Mouse (Mus musculus) liver, embryonic 15.5 days (tissue): ENCODE results near the gene Rabgap1l. TPM values are rescaled to one million over a fixed set of nuclear protein-coding genes. Genes with fewer than 3 reads are reported as not detected.

Experiments used
- ATAC-seq: fragments of 200-750 bp; cut with Nextera tagmentation; 2 replicates; pipeline ENCODE4 v1.8.0; 2017; ENCODE audit warnings: moderate number of reproducible peaks, mild to moderate bottlenecking, moderate library complexity; ENCODE audit not compliant: insufficient read depth
- H3K27ac ChIP-seq: fragments of 300-500 bp; sonication (generic); replicated peaks from 2 replicates; pipeline ENCODE4 v1.5.1; 2015; ENCODE audit warnings: mild to moderate bottlenecking, inconsistent platforms
- H3K27me3 ChIP-seq: fragments of 300-500 bp; sonication (generic); 2 replicates; pipeline ENCODE4 v1.6.1; 2015; ENCODE audit warnings: mild to moderate bottlenecking, inconsistent platforms
- H3K36me3 ChIP-seq: fragments of 300-500 bp; sonication (generic); replicated peaks from 2 replicates; pipeline ENCODE4 v1.6.1; 2015; ENCODE audit warnings: moderate library complexity, mild to moderate bottlenecking, inconsistent platforms
- H3K4me1 ChIP-seq: fragments of 300-500 bp; sonication (generic); replicated peaks from 2 replicates; pipeline ENCODE4 v1.6.1; 2015; ENCODE audit warnings: inconsistent platforms
- H3K4me2 ChIP-seq: fragments of 300-500 bp; sonication (generic); 2 replicates; pipeline ENCODE4 v1.6.1; 2015; ENCODE audit warnings: moderate library complexity, mild to moderate bottlenecking, inconsistent platforms
- H3K4me3 ChIP-seq: fragments of 300-500 bp; sonication (generic); replicated peaks from 2 replicates; pipeline ENCODE4 v1.5.1; 2015; ENCODE audit warnings: mild to moderate bottlenecking, inconsistent platforms
- H3K9ac ChIP-seq: fragments of 300-500 bp; sonication (generic); 2 replicates; pipeline ENCODE4 v1.6.1; 2015; ENCODE audit warnings: moderate library complexity, mild to moderate bottlenecking, inconsistent platforms
- H3K9me3 ChIP-seq: fragments of 300-500 bp; sonication (generic); replicated peaks from 2 replicates; pipeline ENCODE4 v1.6.1; 2016; ENCODE audit warnings: inconsistent platforms
- WGBS: fragments of 180-500 bp; shearing (Covaris S2); methylation state at CpG from one replicate; pipeline ENCODE4 v1.1.7; 2015; ENCODE audit warnings: mixed read lengths; ENCODE audit not compliant: insufficient replicate concordance; 5-methylcytosine and 5-hydroxymethylcytosine counted together
- polyA plus RNA-seq: library from polyadenylated mRNA; unstranded; fragments of >200 nt; fragmentation: Nextera tagmentation; extraction: Ambion mirVana; gene quantifications from 2 replicates; pipeline ENCODE4 v1.2.1, GENCODE M21; 2015

Gene Rabgap1l
- polyA plus RNA-seq, 1 experiment from 2014 or later, result 26.7 TPM

DNA sequence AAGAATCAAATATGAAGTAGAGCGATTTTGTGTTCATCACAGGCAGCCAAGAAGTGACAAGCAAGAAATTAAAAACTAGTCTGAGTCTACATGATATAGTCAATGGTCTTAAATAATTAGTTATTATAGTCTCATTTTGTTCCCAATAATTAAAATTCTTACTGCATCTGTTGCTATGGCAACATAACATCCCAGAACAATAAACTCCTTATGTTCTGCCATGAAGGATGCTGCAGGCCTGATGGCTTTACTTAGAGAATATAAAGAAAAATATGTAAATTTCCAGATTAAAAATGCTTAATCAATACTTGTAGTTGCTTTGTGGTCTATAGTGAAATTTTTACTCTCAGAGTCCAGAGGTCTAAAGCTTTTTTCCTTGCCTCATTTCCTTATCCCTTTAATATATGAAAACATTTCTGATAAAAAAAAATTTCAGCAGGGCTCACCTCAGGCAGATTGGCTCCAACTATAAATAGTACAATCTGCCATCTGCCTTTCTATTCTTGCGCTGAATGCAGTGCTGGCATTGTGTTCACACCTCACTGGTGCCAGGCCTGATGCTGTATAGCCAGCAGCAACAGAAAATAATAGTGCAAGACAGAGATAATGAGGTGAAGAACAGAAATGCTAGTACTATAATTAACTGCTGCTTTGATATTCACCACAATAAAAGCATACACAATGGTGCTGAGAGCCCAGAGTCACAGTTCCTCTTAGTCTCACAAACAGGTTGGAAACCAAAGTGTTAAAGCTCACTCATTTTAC, 258.3 kb downstream of the Rabgap1l start:
- H3K9ac ChIP-seq, result no peak overlapping the region
- H3K4me1 ChIP-seq, result no peaks in the 10 kb centered on the region
- H3K9me3 ChIP-seq, result no peaks in the 10 kb centered on the region
- WGBS, result 72% methylated on average over 2 of the region's 2 CpGs
- no peaks in the 10 kb centered on the region for H3K36me3 ChIP-seq
- H3K4me2 ChIP-seq, result no peak overlapping the region
- H3K4me3 ChIP-seq, result no peak overlapping the region
- no peaks in the 10 kb centered on the region for H3K27me3 ChIP-seq
- H3K27ac ChIP-seq, result no peak overlapping the region
- no peak for ATAC-seq

DNA sequence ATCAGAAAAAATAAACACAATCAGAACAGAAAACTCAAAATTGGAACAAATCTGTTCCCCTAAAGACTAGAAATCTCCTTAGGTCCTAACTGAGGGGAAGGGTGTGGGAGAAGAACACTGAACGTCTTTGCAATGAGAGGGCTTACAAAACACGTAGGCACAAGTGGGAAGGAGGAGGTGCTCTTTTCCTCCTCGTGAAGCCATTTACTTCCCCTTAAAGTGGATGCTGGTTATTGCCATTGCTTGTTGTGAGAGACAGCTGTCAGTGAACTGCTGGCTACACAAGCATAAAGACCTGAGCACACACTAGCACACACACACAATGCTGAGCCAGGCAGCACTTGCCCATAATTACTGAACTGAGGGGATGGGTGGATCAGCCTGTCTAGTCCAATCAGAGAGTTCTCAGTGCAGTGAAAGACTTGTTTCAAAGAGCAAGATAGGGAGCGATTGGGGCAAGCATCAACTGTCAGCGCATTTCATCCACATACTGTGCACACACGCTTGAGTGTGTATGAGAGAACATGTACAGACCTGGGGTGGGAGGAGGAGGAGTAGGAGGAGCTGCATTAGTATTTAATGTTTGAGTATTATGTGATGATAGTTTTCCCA, 259.7 kb downstream of the Rabgap1l start:
- no peak overlapping the region for H3K4me3 ChIP-seq
- H3K9me3 ChIP-seq, result no peaks in the 10 kb centered on the region
- ATAC-seq, result no peak
- H3K4me1 ChIP-seq, result no peaks in the 10 kb centered on the region
- no peak overlapping the region for H3K9ac ChIP-seq
- no peak overlapping the region for H3K4me2 ChIP-seq
- H3K36me3 ChIP-seq, result no peaks in the 10 kb centered on the region
- no peaks in the 10 kb centered on the region for H3K27me3 ChIP-seq
- no peak overlapping the region for H3K27ac ChIP-seq
- WGBS, result 54% methylated on average over 6 of the region's 6 CpGs

DNA sequence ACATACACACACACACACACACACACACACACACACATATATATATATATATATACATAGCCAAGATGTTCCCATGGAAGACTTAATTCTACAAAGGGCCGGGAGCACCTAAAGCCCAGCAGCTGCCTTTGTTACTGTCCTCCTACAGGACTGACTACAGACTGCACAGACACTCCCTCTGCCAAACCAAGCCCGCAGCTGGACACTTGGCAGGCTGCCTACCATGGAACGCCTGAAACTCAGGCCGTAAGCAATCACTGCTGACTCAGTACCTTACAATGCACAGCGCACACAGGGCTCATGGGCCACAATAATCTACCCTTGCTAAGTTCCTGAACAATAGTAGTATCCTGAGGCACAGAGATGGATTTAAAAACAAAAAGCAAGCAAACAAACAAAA, 261.6 kb downstream of the Rabgap1l start:
- H3K27me3 ChIP-seq, result no peaks in the 10 kb centered on the region
- H3K9ac ChIP-seq, result no peak overlapping the region
- H3K4me2 ChIP-seq, result no peak overlapping the region
- ATAC-seq, result no peak
- WGBS, result 68% methylated on average over 5 of the region's 5 CpGs
- H3K4me3 ChIP-seq, result no peak overlapping the region
- no peak overlapping the region for H3K27ac ChIP-seq
- no peaks in the 10 kb centered on the region for H3K36me3 ChIP-seq
- H3K4me1 ChIP-seq, result no peaks in the 10 kb centered on the region
- no peaks in the 10 kb centered on the region for H3K9me3 ChIP-seq

DNA sequence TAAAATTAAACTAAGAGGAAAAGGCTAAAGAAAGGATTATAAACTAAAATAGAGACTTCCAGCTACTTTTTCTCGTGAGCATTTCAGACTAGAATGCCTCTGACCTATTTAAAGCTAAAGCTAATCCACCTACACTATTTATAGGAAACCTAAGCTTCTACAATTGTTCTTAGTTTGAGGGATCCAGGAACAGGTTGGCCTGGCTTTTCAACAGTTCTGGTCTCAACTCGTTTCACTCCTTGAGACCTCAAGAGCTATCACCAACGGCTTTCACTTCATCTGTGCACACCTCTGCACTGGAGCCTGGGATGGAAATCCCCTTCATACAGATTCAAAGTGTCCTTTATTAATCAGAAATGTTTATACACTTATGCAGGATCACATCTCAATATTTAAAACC, 271.1 kb downstream of the Rabgap1l start:
- no peaks in the 10 kb centered on the region for H3K27me3 ChIP-seq
- H3K36me3 ChIP-seq, result no peaks in the 10 kb centered on the region
- H3K4me3 ChIP-seq, result no peak overlapping the region
- no peak overlapping the region for H3K27ac ChIP-seq
- 65% methylated on average over 3 of the region's 3 CpGs for WGBS
- ATAC-seq, result no peak
- H3K4me2 ChIP-seq, result no peak overlapping the region
- no peaks in the 10 kb centered on the region for H3K4me1 ChIP-seq
- no peaks in the 10 kb centered on the region for H3K9me3 ChIP-seq
- no peak overlapping the region for H3K9ac ChIP-seq

DNA sequence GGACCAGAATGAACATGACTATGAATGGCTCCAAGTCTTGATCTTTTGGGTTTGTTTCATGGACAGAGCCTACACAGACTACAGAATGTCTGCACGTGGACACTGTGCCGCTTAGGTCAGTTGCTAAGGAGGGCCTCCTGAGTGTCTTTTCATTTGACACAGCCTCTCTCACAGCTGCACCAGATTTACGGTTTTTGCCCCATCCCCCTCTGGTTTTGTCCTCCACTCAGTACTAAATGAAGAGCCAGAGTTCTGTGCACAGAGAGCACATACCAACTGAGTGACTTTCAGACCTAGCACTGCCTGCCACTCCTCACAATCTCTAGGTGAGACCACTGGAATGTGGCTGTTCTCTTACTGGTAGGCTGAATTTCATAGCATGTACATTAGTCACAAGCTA, 272.3 kb downstream of the Rabgap1l start:
- 67% methylated on average over 3 of the region's 3 CpGs for WGBS
- Histone ChIP-seq H3K36me3 (no peaks in the 10 kb centered on the region), H3K4me3 (no peak overlapping the region), H3K9ac (no peak overlapping the region), H3K4me1 (no peaks in the 10 kb centered on the region), H3K4me2 (no peak overlapping the region), H3K27ac (no peak overlapping the region), H3K9me3 (no peaks in the 10 kb centered on the region), H3K27me3 (no peaks in the 10 kb centered on the region)
- no peak for ATAC-seq

DNA sequence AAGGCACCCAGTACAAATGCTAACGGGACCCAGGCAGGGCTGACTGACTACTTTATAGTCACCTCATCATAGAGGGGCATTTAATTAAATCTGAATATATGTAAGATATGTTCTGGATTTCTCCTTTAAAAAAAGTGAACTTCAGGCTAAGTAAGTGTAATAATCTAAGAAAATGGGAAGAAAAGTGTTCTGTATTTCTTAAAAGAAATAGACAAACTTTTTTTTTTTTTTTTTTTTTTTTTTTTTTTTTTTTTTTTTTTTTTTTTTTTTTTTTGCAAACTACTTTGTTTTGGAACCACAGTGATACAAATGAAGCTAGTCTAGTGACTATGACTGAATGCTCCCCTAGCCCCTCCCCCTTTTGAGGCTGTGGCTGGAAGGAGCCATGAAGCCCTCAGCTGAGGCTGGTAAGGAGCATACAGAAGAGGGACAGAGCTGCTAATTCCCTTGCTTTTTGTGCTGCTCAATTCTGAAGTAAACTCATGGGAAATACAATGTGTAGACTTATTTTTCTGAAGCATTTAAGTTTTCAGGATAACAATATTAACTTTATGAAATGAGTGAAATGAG, 273.0 kb downstream of the Rabgap1l start:
- ATAC-seq, result no peak
- 69% methylated on average over 1 of the region's 1 CpGs for WGBS
- H3K36me3 ChIP-seq, result no peaks in the 10 kb centered on the region

DNA sequence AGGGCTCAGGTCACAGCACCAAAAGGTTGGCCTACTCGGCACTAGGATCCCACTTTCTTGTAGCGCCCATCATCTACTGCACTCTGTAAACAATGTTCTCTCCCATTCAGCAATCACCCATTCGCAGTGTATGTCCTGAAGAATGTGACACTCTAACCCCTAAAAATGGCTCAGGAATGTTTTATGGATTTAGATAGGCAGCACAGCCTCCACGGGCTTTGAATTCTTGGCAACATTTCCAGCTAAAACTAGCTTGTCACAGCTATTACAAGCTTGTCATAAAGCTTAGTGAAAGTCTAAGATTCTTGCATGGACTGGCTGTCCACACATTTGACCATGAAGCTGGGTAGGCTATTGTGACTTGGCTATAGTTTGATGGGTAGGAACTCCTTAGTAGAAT, 274.5 kb downstream of the Rabgap1l start:
- H3K4me1 ChIP-seq, result no peaks in the 10 kb centered on the region
- no peak overlapping the region for H3K4me2 ChIP-seq
- no peak overlapping the region for H3K9ac ChIP-seq
- H3K36me3 ChIP-seq, result no peaks in the 10 kb centered on the region
- 69% methylated on average over 4 of the region's 4 CpGs for WGBS
- no peaks in the 10 kb centered on the region for H3K9me3 ChIP-seq
- ATAC-seq, result no peak
- H3K27me3 ChIP-seq, result no peaks in the 10 kb centered on the region
- H3K27ac ChIP-seq, result no peak overlapping the region
- H3K4me3 ChIP-seq, result no peak overlapping the region

More for the DNA sequence above, 273.0 kb downstream of the Rabgap1l start:
- Histone ChIP-seq H3K27ac (no peak overlapping the region), H3K9ac (no peak overlapping the region), H3K27me3 (no peaks in the 10 kb centered on the region), H3K9me3 (no peaks in the 10 kb centered on the region), H3K4me2 (no peak overlapping the region), H3K4me3 (no peak overlapping the region), H3K4me1 (no peaks in the 10 kb centered on the region)

DNA sequence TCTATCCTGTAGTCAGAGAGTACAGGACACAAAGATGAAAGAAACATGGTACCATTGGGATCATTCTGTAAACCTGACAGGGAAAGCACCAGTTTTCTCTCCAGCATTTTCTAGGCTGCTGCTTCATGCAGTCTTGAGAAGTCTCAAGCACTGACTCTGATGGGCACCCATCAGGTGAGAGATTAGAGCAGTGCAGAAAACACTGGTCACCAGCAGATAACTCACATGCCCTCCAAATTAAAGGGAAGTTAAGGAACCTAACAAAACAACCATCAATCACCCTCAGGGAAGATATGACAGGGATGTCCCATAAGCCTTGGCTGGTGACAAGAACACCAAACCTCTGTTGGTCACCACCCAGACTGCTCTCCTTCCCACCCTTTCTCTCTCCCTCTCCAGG, 285.2 kb downstream of the Rabgap1l start:
- Histone ChIP-seq H3K4me3 (no peak overlapping the region), H3K27me3 (no peaks in the 10 kb centered on the region), H3K9me3 (no peaks in the 10 kb centered on the region), H3K27ac (no peak overlapping the region), H3K4me1 (no peaks in the 10 kb centered on the region), H3K9ac (no peak overlapping the region), H3K36me3 (no peaks in the 10 kb centered on the region), H3K4me2 (no peak overlapping the region)
- ATAC-seq, result no peak

DNA sequence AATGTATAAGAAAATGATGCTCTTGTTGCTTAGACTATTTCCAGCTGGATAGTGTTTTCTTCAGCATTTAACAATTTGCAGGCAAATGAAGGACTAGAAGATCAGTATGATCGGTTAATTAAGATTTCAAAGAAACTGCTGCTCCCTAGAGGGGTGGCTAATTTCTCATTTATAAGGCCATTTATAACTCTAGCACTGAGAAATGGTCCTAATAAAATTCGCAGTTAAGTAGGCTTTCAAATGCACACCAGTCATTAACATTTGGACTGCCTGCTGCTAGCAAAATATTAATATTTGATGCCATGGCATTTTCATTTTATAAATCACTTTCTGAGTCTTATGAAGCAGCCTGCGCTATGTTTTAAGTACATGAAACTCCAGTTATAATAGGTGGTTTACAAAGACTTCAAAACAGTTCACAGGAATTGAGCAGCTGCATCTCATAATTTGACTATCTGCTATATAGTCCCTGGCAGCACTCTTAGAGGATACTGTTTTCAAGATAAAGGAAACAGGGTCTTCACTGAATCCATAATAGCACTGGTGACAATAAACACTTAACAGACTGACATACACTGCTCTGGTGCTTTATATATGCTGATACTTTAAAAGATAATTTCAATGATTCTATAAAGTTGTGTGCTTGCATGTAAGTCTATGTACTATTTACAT, 296.0 kb downstream of the Rabgap1l start:
- Histone ChIP-seq H3K27ac (no peak overlapping the region), H3K9me3 (no peaks in the 10 kb centered on the region), H3K4me2 (no peak overlapping the region), H3K36me3 (no peaks in the 10 kb centered on the region), H3K9ac (no peak overlapping the region), H3K27me3 (no peaks in the 10 kb centered on the region), H3K4me3 (no peak overlapping the region), H3K4me1 (no peaks in the 10 kb centered on the region)
- ATAC-seq, result no peak
- 70% methylated on average over 3 of the region's 3 CpGs for WGBS

DNA sequence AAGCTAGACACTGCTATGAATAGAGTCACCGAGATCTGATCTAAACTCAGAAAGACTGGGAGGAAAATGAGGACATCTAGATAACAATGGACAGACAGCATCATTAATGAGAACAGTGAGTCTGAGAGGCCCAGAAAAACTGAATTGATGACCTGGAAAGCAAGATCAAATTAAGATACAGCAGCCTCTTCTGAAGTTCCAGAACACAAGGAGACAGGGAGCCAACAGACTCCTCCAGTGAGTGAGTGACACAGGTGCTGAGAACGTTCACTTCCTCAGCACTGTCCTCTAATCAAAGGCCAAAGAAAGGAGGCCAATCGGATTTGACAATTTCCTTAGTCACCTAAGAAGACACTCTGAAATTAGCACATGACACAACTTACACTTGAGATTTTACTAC, 307.3 kb downstream of the Rabgap1l start:
- Histone ChIP-seq H3K9ac (no peak overlapping the region), H3K36me3 (no peaks in the 10 kb centered on the region), H3K9me3 (no peaks in the 10 kb centered on the region), H3K27me3 (no peaks in the 10 kb centered on the region), H3K4me1 (no peaks in the 10 kb centered on the region), H3K4me2 (no peak overlapping the region), H3K27ac (no peak overlapping the region), H3K4me3 (no peak overlapping the region)
- ATAC-seq, result no peak
- 49% methylated on average over 3 of the region's 3 CpGs for WGBS

DNA sequence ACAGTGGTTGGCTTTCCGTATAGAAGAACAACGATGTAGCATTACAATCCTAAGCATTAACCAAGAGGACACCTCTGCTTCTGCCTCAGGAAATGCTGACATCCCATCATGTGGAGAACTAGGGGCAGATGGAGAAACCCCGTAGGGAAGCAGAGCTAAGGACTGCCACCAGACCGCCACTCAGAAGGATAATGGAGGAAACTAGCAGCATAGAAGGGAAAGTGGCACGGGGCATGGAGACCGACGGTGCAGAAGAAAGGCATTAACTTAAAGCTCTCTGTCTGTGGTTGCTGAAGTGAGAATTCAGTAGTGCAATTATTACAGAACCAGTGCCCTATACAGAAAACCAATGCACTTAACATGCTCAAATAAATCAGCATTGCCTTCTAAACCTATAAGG, 308.0 kb downstream of the Rabgap1l start:
- no peak for ATAC-seq
- H3K4me1 ChIP-seq, result no peaks in the 10 kb centered on the region
- WGBS, result 78% methylated on average over 7 of the region's 7 CpGs
- no peaks in the 10 kb centered on the region for H3K36me3 ChIP-seq
- H3K9ac ChIP-seq, result no peak overlapping the region
- no peak overlapping the region for H3K27ac ChIP-seq
- no peak overlapping the region for H3K4me3 ChIP-seq
- no peak overlapping the region for H3K4me2 ChIP-seq
- H3K27me3 ChIP-seq, result no peaks in the 10 kb centered on the region
- no peaks in the 10 kb centered on the region for H3K9me3 ChIP-seq
